Mouse (Mus musculus) lung, postnatal 25 days (tissue): Measurements from ENCODE around the gene Plin1.

Experiments
- DNase-seq: peaks from one replicate; pipeline ENCODE4 v3.0.0; 2022; ENCODE audit warnings: low spot score

Gene Plin1

GRCm38 (mm10) chr7:79736511-79736910 lies 3.8 kb upstream of the Plin1 start:
- DNase-seq, result no peak

GRCm38 (mm10) chr7:79734563-79734962 lies 1.9 kb upstream of the Plin1 start:
- no peak for DNase-seq

GRCm38 (mm10) chr7:79731438-79731837 lies 1.3 kb downstream of the Plin1 start:
- no peak for DNase-seq

GRCm38 (mm10) chr7:79729743-79730370 lies 2.8 kb downstream of the Plin1 start:
- no peak for DNase-seq

- DNase-seq, result peak; percentile 52
Measured at GRCm38 (mm10) chr7:79729169-79729568, 3.5 kb downstream of the Plin1 start.

- peak; percentile 63 for DNase-seq
Measured at GRCm38 (mm10) chr7:79728219-79728618, 4.5 kb downstream of the Plin1 start.

GRCm38 (mm10) chr7:79727091-79727490 lies 5.6 kb downstream of the Plin1 start:
- peak; percentile 34 for DNase-seq

- peak; percentile 28 for DNase-seq
Measured at GRCm38 (mm10) chr7:79721386-79721977, 11.2 kb downstream of the Plin1 start.

GRCm38 (mm10) chr7:79715187-79715981 lies 17.3 kb downstream of the Plin1 start, which contains the start of gene Kif7:
Kif7 (minus strand) TSS chr7:79715720.
- DNase-seq, result peak; percentile 80

- no peak for DNase-seq
Measured at GRCm38 (mm10) chr7:79710831-79711230, 21.9 kb downstream of the Plin1 start.

- DNase-seq, result no peak
Measured at GRCm38 (mm10) chr7:79710130-79710607, 22.5 kb downstream of the Plin1 start.

- DNase-seq, result no peak
Measured at GRCm38 (mm10) chr7:79705210-79705609, 27.5 kb downstream of the Plin1 start.

- no peak for DNase-seq
Measured at GRCm38 (mm10) chr7:79702755-79703154, 29.9 kb downstream of the Plin1 start.

GRCm38 (mm10) chr7:79696495-79696894 lies 36.2 kb downstream of the Plin1 start:
- peak; percentile 6 for DNase-seq

GRCm38 (mm10) chr7:79680231-79680630 lies 52.5 kb downstream of the Plin1 start:
- no peak for DNase-seq

- DNase-seq, result no peak
Measured at GRCm38 (mm10) chr7:79679186-79679585, 53.5 kb downstream of the Plin1 start.

GRCm38 (mm10) chr7:79670900-79671604 lies 61.7 kb downstream of the Plin1 start:
- no peak for DNase-seq
